Mouse (Mus musculus) urinary bladder, postnatal 14 days (tissue): Measurements from ENCODE around the gene Gimap3.

ENCODE experiments used
- DNase-seq: peaks from one replicate; pipeline ENCODE4 v3.0.0; 2021; ENCODE audit warnings: low spot score

The Gimap3 gene

GRCm38 (mm10) chr6:48770696-48771095 is at the start of gene Gimap3:
Gene Gimap3 (minus strand): TSS chr6:48770851.
- DNase-seq, result no peak

DNA sequence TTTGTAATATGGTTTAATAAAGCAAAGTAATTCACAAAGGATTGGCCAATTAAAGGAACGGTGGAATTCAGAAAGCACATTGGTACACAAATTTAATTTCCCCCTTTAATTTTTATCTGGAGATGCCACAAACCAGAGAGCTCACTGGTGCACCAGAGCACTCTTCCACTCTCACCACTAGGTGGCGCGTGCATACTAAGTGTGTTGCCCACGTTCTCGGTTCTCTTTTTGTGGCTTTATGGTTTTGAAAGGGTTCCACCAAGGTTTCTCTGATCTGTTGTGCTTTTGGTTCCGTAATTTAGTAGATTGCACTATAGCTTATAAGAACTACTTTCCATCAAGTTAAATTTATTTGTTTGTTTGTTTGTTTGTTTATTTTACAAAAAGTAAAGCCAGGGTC is 47.2 kb upstream of the Gimap3 start:
- peak; percentile 81 for DNase-seq

DNA sequence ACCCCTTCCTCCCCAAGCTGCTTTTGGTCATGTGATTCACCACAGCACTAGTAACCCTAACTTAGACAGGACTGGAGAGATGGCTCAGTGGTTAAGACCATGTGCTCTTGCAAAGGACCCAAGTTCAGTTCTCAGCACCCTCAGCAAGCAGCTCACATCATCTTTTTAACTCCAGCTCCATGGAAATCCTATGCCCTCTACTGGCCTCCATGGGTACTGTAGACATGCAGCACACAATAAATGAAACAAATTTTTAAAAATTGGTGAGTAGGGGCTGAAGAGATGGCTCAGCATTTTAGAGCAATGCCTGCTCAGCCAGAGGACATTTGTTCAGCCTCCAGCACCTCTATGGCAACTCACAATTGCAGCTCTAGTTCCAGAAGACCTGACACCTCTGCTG is 44.4 kb upstream of the Gimap3 start:
- DNase-seq, result no peak

DNA sequence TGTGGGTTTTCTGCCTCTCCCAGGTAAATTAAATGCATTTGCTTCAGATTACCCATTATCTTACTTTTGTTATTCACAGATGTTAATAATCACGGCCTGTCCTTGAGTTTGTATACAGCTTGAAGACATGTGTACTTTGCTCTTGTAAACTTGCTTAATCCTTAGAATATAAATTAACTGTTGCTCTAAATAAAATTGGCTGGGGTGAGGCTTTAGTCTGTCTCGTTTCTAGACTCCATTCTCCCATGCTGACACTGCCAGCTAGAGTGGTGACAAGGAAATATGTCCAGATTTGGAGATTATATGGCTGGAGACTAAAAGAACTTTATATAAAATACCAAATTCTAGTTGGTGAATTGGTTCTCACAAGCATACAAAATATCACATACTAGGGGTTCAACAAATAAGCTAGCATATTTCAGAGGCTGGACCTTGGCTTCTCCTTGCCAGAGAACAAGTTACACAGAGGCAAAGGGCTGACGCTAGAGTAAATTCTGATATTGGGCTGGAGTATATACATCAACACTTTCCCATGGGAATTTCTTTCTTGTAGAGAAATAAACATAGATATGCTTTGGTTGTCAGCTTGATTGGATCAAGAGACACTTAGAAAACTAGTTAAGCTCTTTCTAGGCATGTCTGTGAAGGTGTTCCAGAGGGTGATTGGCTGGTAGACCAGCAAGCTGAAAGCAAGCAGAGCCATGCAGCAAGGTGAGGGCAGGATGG is 39.0 kb upstream of the Gimap3 start:
- DNase-seq, result no peak

DNA sequence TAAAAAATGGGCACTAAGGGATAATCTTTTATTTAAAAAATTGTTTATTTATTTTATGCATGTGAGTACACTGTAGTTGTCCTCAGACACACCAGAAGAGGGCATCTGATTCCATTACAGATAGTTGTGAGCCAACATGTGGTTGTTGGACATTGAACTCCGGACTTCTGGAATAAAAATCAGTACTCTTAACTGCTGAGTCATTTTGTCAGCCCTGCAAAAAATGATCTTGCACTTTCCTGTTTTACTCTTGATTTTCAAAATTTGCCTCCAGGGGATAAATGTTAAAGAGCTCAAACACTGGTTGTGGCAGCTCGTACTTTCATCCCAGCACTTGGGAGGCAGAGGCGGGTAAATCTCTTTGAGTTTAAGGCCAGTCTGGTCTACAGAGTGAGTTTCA is 36.1 kb upstream of the Gimap3 start:
- no peak for DNase-seq

DNA sequence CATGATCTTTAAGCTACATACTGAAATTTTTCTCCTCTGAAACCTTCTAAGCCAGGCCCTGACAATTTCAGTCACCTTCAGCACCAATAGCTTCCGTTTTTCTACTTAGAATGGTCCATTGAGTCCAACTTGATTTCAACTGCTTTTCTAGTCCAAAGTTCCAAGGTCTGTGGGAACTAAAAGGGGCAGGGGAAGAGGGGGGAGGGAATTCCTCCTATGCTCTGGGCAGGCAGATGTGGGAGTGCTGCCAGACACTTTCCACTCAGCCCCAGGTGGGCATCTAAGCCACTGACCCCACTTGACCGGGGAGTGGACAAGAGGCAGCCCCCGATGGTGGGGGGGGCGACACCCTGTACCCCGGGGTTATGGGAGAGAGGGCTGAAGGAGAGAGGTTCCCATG is 33.7 kb upstream of the Gimap3 start:
- DNase-seq, result no peak

GRCm38 (mm10) chr6:48803406-48804051 is 32.9 kb upstream of the Gimap3 start:
- DNase-seq, result no peak

DNA sequence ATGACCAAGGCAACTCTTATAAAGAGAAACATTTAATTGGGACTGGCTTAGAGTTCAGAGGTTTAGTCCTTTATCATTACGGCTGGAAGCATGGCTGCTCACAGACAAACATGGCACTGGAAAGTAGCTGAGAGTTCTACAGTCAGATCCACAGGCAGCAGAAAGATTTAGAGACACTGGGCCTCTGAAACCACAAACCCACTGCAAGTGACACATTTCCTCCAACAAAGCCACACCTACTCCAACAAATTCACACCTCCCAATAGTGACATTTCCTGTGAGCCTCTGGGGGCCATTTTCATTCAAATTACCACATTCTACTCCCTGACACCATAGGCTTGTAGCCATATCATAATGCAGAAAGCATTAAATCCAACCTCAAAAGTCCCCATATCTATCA is 31.2 kb upstream of the Gimap3 start:
- no peak for DNase-seq

GRCm38 (mm10) chr6:48787867-48788266 is 17.2 kb upstream of the Gimap3 start:
- no peak for DNase-seq

DNA sequence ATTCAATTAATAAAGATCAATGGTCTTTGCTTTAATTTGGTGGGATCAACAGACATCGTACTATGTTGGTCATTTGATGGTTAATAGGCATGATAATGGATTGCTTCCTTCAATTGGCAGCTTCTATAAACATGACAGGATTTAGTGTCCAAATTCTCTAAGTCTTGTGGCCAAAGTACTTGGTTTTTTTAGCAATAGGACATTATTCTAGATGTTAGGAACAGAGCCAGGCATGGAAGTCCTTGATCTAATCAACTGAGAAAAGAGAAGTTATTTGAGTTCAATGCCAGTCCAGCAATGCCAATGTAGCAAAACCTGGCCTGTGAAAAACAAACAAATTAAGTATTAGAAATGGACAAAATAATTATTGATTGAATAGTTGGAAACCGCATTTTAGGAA is 14.9 kb upstream of the Gimap3 start:
- DNase-seq, result no peak

GRCm38 (mm10) chr6:48785189-48785588 is 14.5 kb upstream of the Gimap3 start:
- peak; percentile 45 for DNase-seq

- DNase-seq, result no peak
Measured at GRCm38 (mm10) chr6:48784406-48784805, 13.8 kb upstream of the Gimap3 start.

GRCm38 (mm10) chr6:48772030-48772429 is 1.4 kb upstream of the Gimap3 start:
- DNase-seq, result peak; percentile 81

- no peak for DNase-seq
Measured at GRCm38 (mm10) chr6:48768933-48769332, 1.7 kb downstream of the Gimap3 start.

DNA sequence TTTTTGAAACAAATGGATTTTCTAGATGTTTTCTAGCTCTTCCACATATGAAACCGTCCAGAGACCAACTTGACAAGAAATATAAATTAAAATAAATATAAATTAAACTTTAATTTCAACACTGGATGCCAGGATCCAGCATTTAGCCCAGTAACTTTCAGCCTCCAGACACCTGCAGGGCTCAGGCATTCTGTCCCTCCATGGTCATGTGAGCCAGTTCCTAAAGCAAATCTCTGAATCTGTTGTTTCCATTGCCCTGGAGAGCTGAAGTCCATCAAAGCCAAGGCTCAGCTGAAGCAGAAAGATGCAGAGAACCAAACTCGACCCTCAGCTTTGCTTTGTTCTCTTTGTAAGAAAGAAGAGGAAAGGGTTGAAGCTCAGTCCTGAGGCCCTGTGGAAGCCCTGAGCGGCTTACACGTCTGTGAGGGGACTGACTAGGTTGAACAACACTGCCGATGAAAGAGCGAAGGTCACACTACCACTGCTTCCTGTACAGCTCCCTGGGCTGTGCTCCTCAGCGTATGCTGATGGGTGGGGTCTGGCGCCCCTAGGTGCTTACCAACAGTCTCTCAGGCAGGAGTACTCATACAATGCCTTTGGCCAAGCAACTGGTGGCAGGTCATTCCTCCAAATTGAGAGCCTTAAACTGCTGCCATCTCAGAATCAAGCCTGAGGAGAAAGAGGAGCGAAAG is 2.3 kb downstream of the Gimap3 start:
- no peak for DNase-seq

- no peak for DNase-seq
Measured at GRCm38 (mm10) chr6:48764496-48764895, 6.2 kb downstream of the Gimap3 start.

- no peak for DNase-seq
Measured at GRCm38 (mm10) chr6:48763567-48764270, 6.9 kb downstream of the Gimap3 start.

- DNase-seq, result peak; percentile 24
Measured at GRCm38 (mm10) chr6:48747091-48747966, 23.3 kb downstream of the Gimap3 start.

DNA sequence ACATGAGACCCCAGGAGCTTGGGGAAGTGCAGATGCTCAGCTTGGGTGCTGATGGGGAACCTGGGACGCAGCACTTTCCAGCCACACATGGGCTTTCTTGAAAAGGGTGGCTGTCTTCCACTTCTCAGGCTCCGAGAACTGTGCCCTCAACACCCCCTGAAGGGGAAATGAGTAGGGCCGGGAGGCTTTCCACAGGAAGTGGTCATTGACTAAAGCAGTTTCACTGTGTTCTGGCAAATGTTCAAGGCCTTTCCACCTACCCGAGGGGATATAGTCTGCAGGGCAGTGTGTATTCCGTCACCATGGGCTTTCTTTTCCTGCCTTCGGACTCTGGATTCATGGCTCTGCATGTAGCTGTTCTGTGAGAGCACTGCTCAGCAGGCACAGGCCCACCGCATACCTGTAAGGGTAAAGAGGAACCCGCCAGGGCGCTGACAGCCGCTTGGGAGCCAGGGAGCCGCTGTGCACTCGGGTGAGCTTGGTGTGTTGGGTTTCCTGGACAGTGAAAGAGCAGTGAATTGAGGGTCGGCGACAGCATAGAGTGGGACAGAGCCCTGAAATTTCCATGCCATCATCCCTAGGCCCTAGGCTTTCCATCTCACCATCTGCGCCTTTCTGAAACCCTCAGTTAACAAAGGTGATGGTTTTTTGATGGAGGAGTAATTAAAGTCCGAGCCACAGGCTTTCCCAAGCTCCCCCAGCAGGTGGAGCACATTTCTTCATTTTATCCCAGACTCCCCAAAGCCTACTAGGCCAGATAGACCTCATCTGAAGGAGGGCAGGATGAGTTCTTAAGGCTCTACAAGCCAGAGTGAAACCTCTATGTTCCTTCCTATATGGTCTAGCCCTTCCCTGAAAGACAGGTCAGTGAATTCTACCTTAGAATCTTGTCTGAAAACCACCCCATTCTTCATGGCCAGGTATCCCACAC is 24.4 kb downstream of the Gimap3 start, which contains the start of gene Gimap5:
Gene Gimap5 (plus strand): TSS at position 239 of the 931 bp plus-strand sequence.
- DNase-seq, result peak; percentile 27

DNA sequence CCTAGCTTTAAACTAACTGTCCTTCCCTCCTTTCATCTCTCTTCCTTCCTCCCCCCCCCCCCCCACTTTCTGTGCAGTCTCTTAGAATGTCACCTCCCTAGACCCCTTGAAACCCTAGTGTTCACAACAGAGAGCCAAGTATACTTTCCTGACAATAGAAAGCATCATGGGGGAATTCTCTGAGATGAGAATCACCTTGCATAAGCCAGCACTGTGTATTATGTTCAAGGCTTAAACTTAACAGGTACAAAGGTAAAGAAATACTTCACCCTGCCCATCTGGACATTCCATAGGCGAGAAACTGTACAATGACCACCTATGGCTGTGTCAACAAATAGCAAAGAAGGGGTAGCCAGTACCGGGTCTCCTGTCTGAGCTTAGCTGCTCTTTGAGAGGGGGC is 25.2 kb downstream of the Gimap3 start:
- no peak for DNase-seq
